Mouse (Mus musculus): ENCODE measurements around the gene Igf1.
A peak's percentile ranks its signal among the peaks of the same experiment; 100 is the strongest.

Gene Igf1

GRCm38 (mm10) chr10:87860181-87861103 is 2.4 kb downstream of the Igf1 start:
- peak in 1 of 2 experiments; percentile 6 for DNase-seq (ENCODE audit: low spot score in 2 of 2)

DNA sequence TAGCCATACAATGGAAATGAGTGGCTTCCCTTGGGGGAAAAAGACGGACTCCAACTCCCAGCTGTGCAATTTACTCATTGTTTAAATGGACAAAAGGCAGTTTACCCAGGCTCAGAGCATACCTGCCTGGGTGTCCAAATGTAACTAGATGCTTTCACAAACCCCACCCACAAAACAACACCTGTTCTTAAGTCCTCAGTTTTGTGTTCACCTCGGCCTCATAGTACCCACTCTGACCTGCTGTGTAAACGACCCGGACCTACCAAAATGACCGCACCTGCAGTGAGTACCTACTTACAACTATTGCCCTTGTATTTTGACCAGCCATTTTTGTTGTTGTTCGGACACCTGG is 3.0 kb downstream of the Igf1 start:
- DNase-seq (ENCODE audit: low spot score in 2 of 2) = no peak

DNA sequence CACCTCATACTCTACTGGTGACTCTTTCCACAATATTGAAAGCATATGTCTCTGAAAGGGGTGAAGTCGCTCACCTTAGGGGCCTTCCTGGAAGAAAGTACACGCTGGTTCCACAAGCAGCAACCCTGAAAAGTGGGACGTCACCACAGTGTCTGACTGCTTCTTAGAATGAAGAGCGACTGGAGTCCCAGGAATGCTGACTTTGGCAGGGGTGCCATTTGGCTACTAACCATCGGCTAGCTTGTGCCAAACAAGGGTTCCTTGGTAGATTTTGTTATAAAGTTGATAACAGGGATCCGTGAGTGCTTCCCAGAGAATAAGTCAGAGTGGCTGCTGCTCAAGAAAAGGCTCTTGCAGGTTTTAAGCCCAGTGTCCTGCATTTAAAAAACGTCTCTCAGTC is 4.8 kb downstream of the Igf1 start:
- no peak for DNase-seq (ENCODE audit: low spot score in 2 of 2)

DNA sequence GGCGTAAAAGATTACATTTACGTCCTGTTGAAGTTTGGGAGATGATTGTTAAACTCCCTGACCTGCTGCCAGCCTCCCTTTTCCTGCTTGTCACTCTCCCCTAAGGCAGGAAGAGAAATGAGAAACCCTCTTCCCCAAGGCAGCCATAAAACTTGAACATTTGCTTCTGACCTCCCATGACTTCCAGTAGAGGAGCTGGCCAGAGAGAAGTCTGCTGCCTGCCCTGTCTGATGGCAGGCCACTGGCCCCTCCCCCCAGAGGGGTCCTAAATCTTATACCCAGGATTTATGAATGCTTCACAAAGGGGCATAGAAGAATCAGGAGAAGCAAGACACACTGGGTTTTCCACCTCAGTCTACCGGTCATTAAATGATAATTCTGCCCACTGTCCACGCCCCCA is 5.3 kb downstream of the Igf1 start:
- no peak for DNase-seq (ENCODE audit: low spot score in 2 of 2)

- no peak for DNase-seq (ENCODE audit: low spot score in 2 of 2)
These were observed 7.6 kb downstream of the Igf1 start for GRCm38 (mm10) chr10:87865712-87866111.

DNA sequence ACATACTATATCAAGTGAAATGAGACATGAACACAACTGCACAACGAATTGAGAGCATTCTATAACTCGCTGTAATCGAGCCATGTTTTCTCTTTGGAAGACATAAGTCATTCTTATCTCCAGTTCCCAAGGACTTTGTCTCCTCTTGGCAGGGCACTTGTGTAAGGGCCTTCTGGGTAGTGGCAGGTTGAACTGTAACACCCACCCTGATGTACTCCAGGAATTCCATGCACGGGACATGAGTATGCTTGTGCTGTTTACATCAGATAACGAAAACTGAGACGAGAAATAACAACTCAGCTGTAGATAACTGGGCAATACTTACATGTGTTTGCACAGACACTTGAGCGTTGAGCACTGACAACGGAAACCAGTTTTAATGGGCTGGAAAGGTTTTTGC is 8.4 kb downstream of the Igf1 start:
- DNase-seq (ENCODE audit: low spot score in 2 of 2) = no peak

GRCm38 (mm10) chr10:87867217-87867616 is 9.2 kb downstream of the Igf1 start:
- DNase-seq (ENCODE audit: low spot score in 2 of 2) = no peak

GRCm38 (mm10) chr10:87867631-87868030 is 9.6 kb downstream of the Igf1 start:
- no peak for DNase-seq (ENCODE audit: low spot score in 2 of 2)

- no peak for DNase-seq (ENCODE audit: low spot score in 2 of 2)
These were observed 10.4 kb downstream of the Igf1 start for GRCm38 (mm10) chr10:87868349-87869053.

DNA sequence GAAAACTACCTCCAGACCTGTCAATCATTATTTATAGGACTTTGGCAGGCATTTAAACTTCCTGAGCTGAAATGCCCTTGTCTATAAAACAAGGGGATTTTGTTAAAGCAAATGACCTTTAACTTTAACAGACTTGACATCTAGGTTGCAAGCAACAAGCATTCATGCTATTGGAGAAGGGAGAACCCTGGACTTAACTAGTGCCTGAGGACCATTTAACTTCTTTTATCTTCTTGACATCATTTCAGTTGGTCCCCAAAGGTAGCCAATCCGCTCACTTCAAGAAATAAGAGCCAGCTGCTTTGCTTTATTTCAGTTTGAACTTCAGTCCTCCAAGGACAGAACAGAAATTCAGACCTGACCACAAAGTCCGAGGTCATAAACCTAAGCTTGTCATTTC is 11.1 kb downstream of the Igf1 start:
- DNase-seq (ENCODE audit: low spot score in 2 of 2) = no peak

DNA sequence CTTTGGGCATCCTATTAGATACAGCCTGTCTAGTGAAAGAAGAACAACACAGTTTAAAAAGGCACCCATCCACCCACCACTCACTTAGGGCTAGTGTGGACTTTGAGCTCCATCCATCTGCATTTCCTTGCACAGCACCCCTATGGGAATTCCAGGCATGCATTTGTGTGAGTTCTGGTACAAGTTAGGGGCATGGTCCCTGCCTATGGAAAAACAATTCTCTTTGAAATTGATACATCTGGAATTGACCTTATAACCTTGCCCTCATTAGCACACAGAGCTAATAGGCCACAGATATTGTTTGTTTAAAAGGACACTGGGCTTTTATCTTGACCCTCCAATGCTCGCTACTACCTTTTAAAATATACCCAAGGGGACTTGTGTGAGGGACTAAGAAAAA is 11.6 kb downstream of the Igf1 start:
- no peak for DNase-seq (ENCODE audit: low spot score in 2 of 2)

DNA sequence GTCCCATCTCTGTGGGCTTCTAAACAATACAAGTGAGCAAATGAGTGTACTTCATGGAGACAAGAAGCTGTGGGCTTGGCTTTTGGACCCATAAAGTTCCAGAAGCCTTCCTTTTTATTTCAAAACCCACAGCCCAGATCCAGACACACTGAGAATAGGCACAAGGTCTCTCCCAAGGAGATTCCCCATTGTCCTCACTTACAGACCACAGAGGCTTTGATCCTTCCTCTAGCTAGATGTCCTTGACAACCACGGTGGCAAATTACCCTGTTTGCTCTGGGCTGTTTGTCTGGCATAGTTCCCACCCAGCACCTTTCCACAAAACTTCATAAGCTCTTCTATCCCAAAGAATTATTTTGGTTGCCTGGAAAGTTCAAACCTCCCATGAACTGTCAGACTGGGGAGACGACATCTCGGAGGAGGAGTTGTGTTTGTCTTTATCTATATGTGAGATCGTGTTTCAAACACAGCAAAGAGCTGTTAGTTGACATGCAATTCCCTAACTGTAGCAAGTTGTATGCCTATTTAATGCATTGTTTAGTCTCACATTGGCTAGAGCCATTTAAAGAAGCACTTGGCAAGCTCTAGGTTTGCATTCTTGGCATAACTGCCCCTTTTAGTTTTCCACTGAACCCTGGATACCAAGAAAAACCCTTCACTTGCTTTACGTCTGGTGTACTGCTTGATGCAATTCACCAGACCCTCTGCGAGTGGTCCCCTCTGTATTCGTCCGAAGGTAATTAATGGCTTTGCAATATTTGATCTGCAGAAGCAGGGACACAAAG is 14.0 kb downstream of the Igf1 start:
- no peak for DNase-seq (ENCODE audit: low spot score in 2 of 2)

DNA sequence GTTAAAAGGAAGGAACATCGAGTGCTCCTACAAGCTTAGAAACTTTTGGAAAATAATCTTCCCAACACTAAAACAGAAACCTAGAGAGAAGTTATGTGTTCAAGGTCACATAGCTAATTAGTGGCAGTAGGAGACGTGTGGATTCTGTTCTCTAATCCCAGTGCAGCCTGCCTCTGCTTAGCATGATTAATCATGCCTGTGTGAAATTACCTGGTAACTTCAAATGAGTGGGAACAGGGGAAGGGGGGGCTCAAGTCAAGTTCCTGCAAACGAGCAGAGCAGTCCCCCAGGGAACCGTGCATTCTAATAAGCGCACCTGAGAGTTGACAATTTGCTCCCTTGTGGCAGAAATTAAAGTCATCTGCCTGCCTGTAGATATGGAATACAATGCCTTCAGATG is 14.8 kb downstream of the Igf1 start:
- DNase-seq (ENCODE audit: low spot score in 2 of 2) = no peak

DNA sequence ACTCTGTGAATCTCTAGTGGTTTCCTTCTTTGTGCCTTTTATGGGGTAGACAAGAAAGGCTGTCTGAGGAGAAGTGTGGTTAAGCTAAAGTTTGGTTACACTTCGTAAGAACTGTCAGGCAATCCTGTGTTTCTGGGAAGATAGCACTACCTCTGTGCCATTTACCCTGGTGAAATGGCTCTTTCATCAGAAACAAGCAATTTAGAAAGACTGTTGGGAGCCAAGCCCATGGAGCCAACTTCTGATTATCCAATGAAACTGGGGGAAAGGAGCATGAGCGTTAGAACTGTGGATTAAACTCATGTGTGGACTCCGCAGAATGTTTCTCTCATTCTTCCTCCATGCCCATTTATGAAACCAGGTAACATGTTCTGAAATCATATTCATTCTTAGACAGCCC is 15.5 kb downstream of the Igf1 start:
- no peak for DNase-seq (ENCODE audit: low spot score in 2 of 2)

DNA sequence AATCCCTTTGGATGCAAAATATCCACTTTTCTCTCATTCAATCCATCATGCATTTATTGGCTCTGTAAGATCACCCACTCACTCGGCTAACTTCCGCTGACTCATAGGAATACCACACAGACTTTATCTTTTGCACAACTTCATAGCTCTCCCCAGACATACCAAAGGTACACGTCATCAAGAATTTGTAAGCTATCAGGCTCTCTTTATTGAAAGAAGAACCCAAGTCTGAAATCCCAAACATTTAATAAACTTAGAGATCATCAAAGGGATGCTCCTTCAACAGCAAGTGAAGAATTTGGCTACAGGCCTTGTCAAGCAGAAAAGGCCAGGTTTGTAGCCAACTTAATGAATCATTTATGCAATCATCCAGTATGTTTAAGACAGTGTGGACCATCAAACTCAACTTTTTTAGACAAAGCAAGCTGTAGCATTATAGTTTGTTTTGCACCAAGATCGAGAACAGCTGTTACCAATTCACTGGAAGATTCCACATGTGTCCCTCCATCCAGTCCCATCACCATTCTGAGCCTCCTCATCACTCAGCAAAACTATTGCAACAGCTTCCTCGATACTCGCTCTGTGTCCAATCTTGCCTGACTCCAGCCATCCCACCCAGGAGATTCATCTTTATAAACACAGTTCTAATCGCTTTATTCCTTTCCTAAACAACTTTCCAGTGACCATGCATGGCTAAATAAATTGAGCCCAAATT is 22.2 kb downstream of the Igf1 start:
- DNase-seq (ENCODE audit: low spot score in 2 of 2) = no peak

DNA sequence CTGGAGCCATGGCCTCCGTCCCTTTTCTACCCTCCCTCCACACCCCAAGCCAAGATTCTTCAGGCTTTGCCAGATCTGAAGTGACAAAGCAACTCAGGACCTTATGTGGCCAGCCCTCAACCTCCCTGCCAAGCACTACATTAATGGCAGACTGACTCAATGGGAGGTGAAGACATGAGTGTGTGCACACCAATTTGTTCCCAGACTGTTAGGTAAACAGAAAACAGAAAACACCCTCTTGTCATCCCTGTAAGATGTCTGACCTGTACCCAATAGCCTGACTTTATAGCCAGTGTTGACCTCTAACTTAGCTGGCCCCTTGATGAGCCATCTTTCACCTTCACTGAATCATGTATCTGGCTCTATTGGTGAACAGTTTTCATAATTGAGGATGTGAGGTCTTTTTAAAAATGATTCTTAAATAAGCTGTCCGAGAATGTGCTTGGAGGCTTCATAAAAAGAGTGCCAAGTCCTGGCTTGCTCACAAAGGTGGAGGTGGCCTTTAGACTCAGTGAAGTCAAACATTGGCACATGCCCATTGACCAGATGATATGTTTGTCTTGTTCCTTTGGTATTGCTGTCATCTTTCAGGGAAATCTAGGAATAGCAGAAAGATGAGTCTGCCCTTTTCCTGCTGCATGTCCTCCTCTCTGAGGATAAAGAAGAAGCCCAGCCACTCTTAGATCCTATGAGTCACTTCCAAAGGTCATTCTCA is 27.4 kb downstream of the Igf1 start:
- no peak for DNase-seq (ENCODE audit: low spot score in 2 of 2)

DNA sequence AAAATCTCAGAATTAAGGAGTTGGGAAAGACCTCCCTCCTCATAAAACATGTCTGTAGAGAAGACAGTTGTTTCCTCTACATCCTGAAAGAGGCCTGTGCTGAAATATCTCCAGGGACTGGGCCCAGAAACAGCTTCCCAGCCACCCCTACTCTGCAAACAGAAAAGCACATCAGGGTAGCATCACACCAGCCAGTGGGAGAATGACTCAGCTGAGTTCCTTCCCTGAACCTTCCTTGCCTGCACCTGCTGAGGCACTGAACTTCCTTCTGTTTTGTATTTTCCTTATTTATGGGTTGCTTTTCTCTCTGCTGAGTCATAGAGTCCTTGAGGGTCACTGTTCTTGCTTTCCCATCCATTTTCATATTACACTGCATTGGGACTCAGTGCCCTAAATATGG is 31.8 kb downstream of the Igf1 start:
- DNase-seq (ENCODE audit: low spot score in 2 of 2) = no peak

DNA sequence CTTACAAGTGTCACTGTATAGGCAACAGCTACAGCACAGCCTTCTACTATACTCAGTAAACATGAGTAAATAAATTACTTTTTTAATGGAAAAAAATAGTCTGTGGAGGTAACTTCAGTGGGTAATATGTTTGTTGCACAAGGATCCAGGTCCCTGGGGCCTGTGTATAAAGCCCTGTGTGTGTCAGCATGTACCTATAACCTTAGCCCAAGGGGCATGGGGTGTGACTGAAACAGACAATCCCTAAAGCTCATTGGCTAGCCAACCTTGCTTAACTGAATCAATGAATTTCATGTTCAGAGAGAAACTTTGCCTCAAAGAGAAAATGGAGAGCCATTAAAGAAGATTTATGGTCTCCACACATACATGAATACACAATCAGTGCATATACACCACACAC is 34.2 kb downstream of the Igf1 start:
- DNase-seq (ENCODE audit: low spot score in 2 of 2) = no peak

DNA sequence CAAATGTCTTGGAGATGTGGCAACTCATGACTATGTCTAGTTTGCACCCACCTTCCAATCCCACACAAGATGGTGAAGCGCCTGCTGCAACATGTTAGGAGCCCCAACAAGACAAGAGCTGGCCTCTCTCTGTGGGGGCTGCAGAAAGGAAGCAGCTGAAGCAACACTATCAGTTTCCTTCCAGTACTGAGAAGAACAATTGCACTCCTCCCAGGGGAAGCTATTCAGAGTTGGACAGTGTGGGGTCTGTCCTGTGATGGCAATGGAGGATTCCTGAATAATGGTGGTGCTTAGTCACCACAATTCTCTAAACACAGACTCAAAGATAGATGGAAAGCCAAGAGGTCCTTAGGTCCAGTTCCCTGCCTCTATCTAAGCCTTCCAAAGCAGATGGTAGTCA is 35.2 kb downstream of the Igf1 start:
- no peak for DNase-seq (ENCODE audit: low spot score in 2 of 2)

- no peak for DNase-seq (ENCODE audit: low spot score in 2 of 2)
These were observed 36.5 kb downstream of the Igf1 start for GRCm38 (mm10) chr10:87894461-87895120.

GRCm38 (mm10) chr10:87895351-87895750 is 37.3 kb downstream of the Igf1 start:
- DNase-seq (ENCODE audit: low spot score in 2 of 2) = no peak
